Mouse (Mus musculus) liver, embryonic 14.5 days (tissue): ENCODE measurements at regions not wholly inside any gene's neighbourhood (a gene's known extent, or its start where the extent isn't known, plus 50 kb on each side); places are given as distances from the start of the nearest gene placed in this dataset.

Experiments
- ATAC-seq: fragments of 200-750 bp; cut with Nextera tagmentation; 2 replicates; pipeline ENCODE4 v1.8.0; 2017; ENCODE audit warnings: moderate number of reproducible peaks, mild to moderate bottlenecking, moderate library complexity; ENCODE audit not compliant: insufficient read depth
- DNase-seq, 3 experiments: peaks; one replicate each; pipeline ENCODE4 v3.0.0-alpha.2; 2012 to 2013; ENCODE audit warnings: low read depth in 3 of 3, low spot score in 3 of 3
- H3K27ac ChIP-seq: fragments of 300-500 bp; sonication (generic); 2 replicates; pipeline ENCODE4 v1.5.1; 2014; ENCODE audit warnings: moderate library complexity, mild to moderate bottlenecking, control low read depth, inconsistent platforms
- H3K27me3 ChIP-seq: fragments of 300-500 bp; sonication (generic); 2 replicates; pipeline ENCODE4 v1.6.1; 2014; ENCODE audit warnings: mild to moderate bottlenecking, low read length, moderate library complexity; ENCODE audit not compliant: control insufficient read depth, insufficient read depth
- H3K36me3 ChIP-seq: fragments of 300-500 bp; sonication (generic); replicated peaks from 2 replicates; pipeline ENCODE4 v1.6.1; 2014; ENCODE audit warnings: low read depth; ENCODE audit not compliant: control insufficient read depth, insufficient read depth
- H3K4me1 ChIP-seq, 2 experiments: fragments of 200-500 bp in 1 of 2; fragments of 300-500 bp in 1 of 2; sonication (generic) in 1 of 2; replicated peaks; 2 replicates each; pipeline ENCODE4 v1.6.1; 2012 to 2014; ENCODE audit warnings: antibody characterized with exemption in 1 of 2, inconsistent platforms in 1 of 2, low read length in 1 of 2; ENCODE audit not compliant: control insufficient read depth in 2 of 2, insufficient read depth in 2 of 2
- H3K4me2 ChIP-seq: fragments of 300-500 bp; sonication (generic); 2 replicates; pipeline ENCODE4 v1.6.1; 2014; ENCODE audit warnings: low read depth, mild to moderate bottlenecking, control low read depth, moderate library complexity
- H3K4me3 ChIP-seq, 2 experiments: fragments of 200-500 bp in 1 of 2; fragments of 300-500 bp in 1 of 2; sonication (generic) in 1 of 2; 2 replicates each; pipeline ENCODE4 v1.5.1; 2012 to 2014; ENCODE audit warnings: low read depth in 2 of 2, low read length in 2 of 2, mild to moderate bottlenecking in 2 of 2, control low read depth in 1 of 2, inconsistent platforms in 1 of 2, moderate library complexity in 1 of 2; ENCODE audit not compliant: insufficient read depth in 1 of 2
- H3K9ac ChIP-seq: fragments of 300-500 bp; sonication (generic); replicated peaks from 2 replicates; pipeline ENCODE4 v1.6.1; 2014; ENCODE audit warnings: mild to moderate bottlenecking, control low read depth, moderate library complexity
- H3K9me3 ChIP-seq: fragments of 300-500 bp; sonication (generic); 2 replicates; pipeline ENCODE4 v1.6.1; 2016; ENCODE audit warnings: low read length, mixed read lengths; ENCODE audit not compliant: control insufficient read depth
- CTCF ChIP-seq: IDR thresholded peaks from 2 replicates; pipeline ENCODE4 v1.5.1; 2016; ENCODE audit warnings: antibody characterized with exemption, low read depth, control low read depth
- EP300 ChIP-seq: IDR thresholded peaks from 2 replicates; pipeline ENCODE4 v1.6.1; 2016; ENCODE audit warnings: antibody characterized with exemption, low read depth
- WGBS: fragments of 180-500 bp; shearing (Covaris S2); extraction: QIAGEN DNeasy Blood & Tissue Kit; methylation state at CpG from one replicate; pipeline ENCODE4 v1.1.7; 2014; ENCODE audit not compliant: insufficient replicate concordance; 5-methylcytosine and 5-hydroxymethylcytosine counted together

GRCm38 (mm10) chr3:156335033-156335793 lies 226.4 kb upstream of the Negr1 start:
- H3K4me3 ChIP-seq = no peak overlapping the region
- no peak overlapping the region for H3K9ac ChIP-seq
- WGBS = 61% methylated on average over 6 of the region's 6 CpGs
- no peaks in the 10 kb centered on the region for H3K4me1 ChIP-seq
- no peaks in the 10 kb centered on the region for H3K36me3 ChIP-seq
- H3K9me3 ChIP-seq = no peaks in the 10 kb centered on the region
- ATAC-seq = no peak
- no peak for DNase-seq
- no peak overlapping the region for H3K4me2 ChIP-seq
- no peaks in the 10 kb centered on the region for H3K27me3 ChIP-seq
- TF ChIP-seq EP300 (no peak), CTCF (no peak)
- H3K27ac ChIP-seq = no peak overlapping the region

GRCm38 (mm10) chr3:156341484-156341883 lies 220.1 kb upstream of the Negr1 start:
- Histone ChIP-seq H3K36me3 (no peaks in the 10 kb centered on the region), H3K4me2 (no peak overlapping the region), H3K4me1 (no peaks in the 10 kb centered on the region), H3K27me3 (no peaks in the 10 kb centered on the region), H3K9me3 (no peaks in the 10 kb centered on the region), H3K4me3 (no peak overlapping the region), H3K27ac (no peak overlapping the region), H3K9ac (no peak overlapping the region)
- no peak for ATAC-seq
- DNase-seq = no peak
- TF ChIP-seq EP300 (no peak), CTCF (no peak)
- WGBS = 46% methylated on average over 1 of the region's 1 CpGs

GRCm38 (mm10) chr3:156351727-156352126 lies 209.9 kb upstream of the Negr1 start:
- WGBS = 35% methylated on average over 4 of the region's 4 CpGs
- Histone ChIP-seq H3K4me3 (no peak overlapping the region), H3K4me1 (no peaks in the 10 kb centered on the region), H3K4me2 (no peak overlapping the region), H3K36me3 (no peaks in the 10 kb centered on the region), H3K9ac (no peak overlapping the region), H3K27ac (no peak overlapping the region), H3K27me3 (no peaks in the 10 kb centered on the region), H3K9me3 (no peaks in the 10 kb centered on the region)
- TF ChIP-seq EP300 (no peak), CTCF (no peak)
- ATAC-seq (no peak), DNase-seq (no peak)

- no peak overlapping the region for H3K27ac ChIP-seq
- H3K9me3 ChIP-seq = no peaks in the 10 kb centered on the region
- 53% methylated on average over 3 of the region's 3 CpGs for WGBS
- DNase-seq = no peak
- TF ChIP-seq CTCF (no peak), EP300 (no peak)
- H3K4me2 ChIP-seq = no peak overlapping the region
- no peak for ATAC-seq
- H3K4me1 ChIP-seq = no peaks in the 10 kb centered on the region
- no peak overlapping the region for H3K4me3 ChIP-seq
- H3K27me3 ChIP-seq = no peaks in the 10 kb centered on the region
- H3K9ac ChIP-seq = no peak overlapping the region
- no peaks in the 10 kb centered on the region for H3K36me3 ChIP-seq
Measured at GRCm38 (mm10) chr3:156353430-156353829, 208.2 kb upstream of the Negr1 start.

GRCm38 (mm10) chr3:156353841-156354473 lies 207.6 kb upstream of the Negr1 start:
- H3K4me1 ChIP-seq = no peaks in the 10 kb centered on the region
- no peaks in the 10 kb centered on the region for H3K36me3 ChIP-seq
- WGBS = 60% methylated on average over 9 of the region's 9 CpGs
- H3K27me3 ChIP-seq = no peaks in the 10 kb centered on the region
- no peak overlapping the region for H3K4me2 ChIP-seq
- H3K9me3 ChIP-seq = no peaks in the 10 kb centered on the region
- H3K9ac ChIP-seq = no peak overlapping the region
- no peak overlapping the region for H3K27ac ChIP-seq
- H3K4me3 ChIP-seq = no peak overlapping the region
- TF ChIP-seq CTCF (no peak), EP300 (no peak)
- DNase-seq (no peak), ATAC-seq (no peak)
